Mouse (Mus musculus) MEL (cell line): ENCODE results near the gene Opcml. TPM values are rescaled to one million over a fixed set of nuclear protein-coding genes. Genes with fewer than 3 reads are reported as not detected.

Experiments
- DNase-seq: peaks from one replicate; pipeline ENCODE4 v3.0.0; 2011; ENCODE audit warnings: low read depth, low spot score
- H3K27ac ChIP-seq: 2 replicates; pipeline ENCODE4 v1.5.1; 2012; ENCODE audit warnings: low read depth, mild to moderate bottlenecking, control low read depth, low read length, moderate library complexity; ENCODE audit not compliant: control insufficient read depth
- H3K27me3 ChIP-seq, 2 experiments: fragments of 150-350 bp in 1 of 2; sonication (generic) in 1 of 2; 2 replicates each; pipeline ENCODE4 v1.6.1; 2012; ENCODE audit warnings: low read length in 2 of 2, mild to moderate bottlenecking in 2 of 2, improper control_type of control experiment in 1 of 2, moderate library complexity in 1 of 2; ENCODE audit not compliant: insufficient read depth in 2 of 2, control insufficient read depth in 1 of 2
- H3K36me3 ChIP-seq, 2 experiments: 2 replicates each; pipeline ENCODE4 v1.6.1; 2012 to 2014; ENCODE audit warnings: low read length in 2 of 2, improper control_type of control experiment in 1 of 2, inconsistent platforms in 1 of 2, mild to moderate bottlenecking in 1 of 2; ENCODE audit not compliant: insufficient read depth in 2 of 2, control insufficient read depth in 1 of 2
- H3K4me1 ChIP-seq, 2 experiments: fragments of 150-350 bp in 1 of 2; sonication (generic) in 1 of 2; 2 replicates each; pipeline ENCODE4 v1.6.1; 2012; ENCODE audit warnings: low read length in 2 of 2, improper control_type of control experiment in 1 of 2, mild to moderate bottlenecking in 1 of 2; ENCODE audit not compliant: insufficient read depth in 2 of 2, control insufficient read depth in 1 of 2
- H3K4me3 ChIP-seq, 2 experiments: fragments of 150-350 bp in 1 of 2; sonication (generic) in 1 of 2; 2 replicates each; pipeline ENCODE4 v1.5.1; 2012; ENCODE audit warnings: low read depth in 2 of 2, low read length in 2 of 2, mild to moderate bottlenecking in 2 of 2, moderate library complexity in 2 of 2, control low read depth in 1 of 2, improper control_type of control experiment in 1 of 2; ENCODE audit not compliant: control insufficient read depth in 1 of 2, insufficient read depth in 1 of 2
- H3K79me2 ChIP-seq: 2 replicates; pipeline ENCODE4 v1.6.1; 2012; ENCODE audit warnings: mild to moderate bottlenecking, low read length, moderate library complexity; ENCODE audit not compliant: control insufficient read depth, poor library complexity, insufficient read depth
- H3K9ac ChIP-seq: 2 replicates; pipeline ENCODE4 v1.6.1; 2012; ENCODE audit warnings: low read depth, mild to moderate bottlenecking, control low read depth, low read length, moderate library complexity; ENCODE audit not compliant: control insufficient read depth, poor library complexity, severe bottlenecking
- H3K9me3 ChIP-seq: fragments of 150-350 bp; sonication (generic); replicated peaks from 2 replicates; pipeline ENCODE4 v1.6.1; 2012; ENCODE audit warnings: mild to moderate bottlenecking, low read length, improper control_type of control experiment, moderate library complexity; ENCODE audit not compliant: insufficient read depth
- CTCF ChIP-seq, 3 experiments: IDR thresholded peaks in 2 of 3; conservative IDR thresholded peaks in 1 of 3; 2 replicates each; pipeline ENCODE4 v1.5.1; 2011 to 2012; ENCODE audit warnings: low read length in 3 of 3, low read depth in 2 of 3, mild to moderate bottlenecking in 2 of 3, improper control_type of control experiment in 1 of 3, inconsistent platforms in 1 of 3, mixed read lengths in 1 of 3, moderate library complexity in 1 of 3; ENCODE audit not compliant: control insufficient read depth in 1 of 3, insufficient read depth in 1 of 3, poor library complexity in 1 of 3, severe bottlenecking in 1 of 3
- GATA1 ChIP-seq: IDR thresholded peaks from 2 replicates; pipeline ENCODE4 v1.6.1; 2011; ENCODE audit warnings: low read depth, low read length, improper control_type of control experiment
- KAT2A ChIP-seq: conservative IDR thresholded peaks from 2 replicates; pipeline ENCODE4 v1.6.1; 2012; ENCODE audit warnings: low read depth, low read length, improper control_type of control experiment, inconsistent platforms
- MAFK ChIP-seq: IDR thresholded peaks from 2 replicates; pipeline ENCODE4 v1.6.1; 2011; ENCODE audit warnings: low read depth, mild to moderate bottlenecking, low read length, improper control_type of control experiment, borderline replicate concordance
- MAX ChIP-seq: IDR thresholded peaks from 2 replicates; pipeline ENCODE4 v1.6.1; 2011; ENCODE audit warnings: low read length, improper control_type of control experiment
- MEF2A ChIP-seq: IDR thresholded peaks from 2 replicates; pipeline ENCODE4 v1.6.1; 2014; ENCODE audit warnings: low read depth, mild to moderate bottlenecking, inconsistent platforms, low read length, improper control_type of control experiment; ENCODE audit not compliant: poor library complexity, insufficient replicate concordance, severe bottlenecking; ENCODE audit errors: extremely low read depth
- POLR2A ChIP-seq, 2 experiments: IDR thresholded peaks; 2 replicates each; pipeline ENCODE4 v1.6.1; 2011 to 2012; ENCODE audit warnings: low read length in 2 of 2, mild to moderate bottlenecking in 2 of 2, control low read depth in 1 of 2, improper control_type of control experiment in 1 of 2, low read depth in 1 of 2, moderate library complexity in 1 of 2; ENCODE audit not compliant: control insufficient read depth in 1 of 2, insufficient read depth in 1 of 2, poor library complexity in 1 of 2
- POLR2AphosphoS2 ChIP-seq: IDR thresholded peaks from 2 replicates; pipeline ENCODE4 v1.6.1; 2011; ENCODE audit warnings: low read length, improper control_type of control experiment
- POLR2AphosphoS5 ChIP-seq: IDR thresholded peaks from 2 replicates; pipeline ENCODE4 v1.6.1; 2012; ENCODE audit warnings: low read depth, borderline replicate concordance, mild to moderate bottlenecking, inconsistent platforms, low read length, moderate library complexity, mixed read lengths
- TBP ChIP-seq: IDR thresholded peaks from 2 replicates; pipeline ENCODE4 v1.8.0; 2011; ENCODE audit warnings: low read depth, low read length, improper control_type of control experiment
- TCF12 ChIP-seq: IDR thresholded peaks from 2 replicates; pipeline ENCODE4 v1.6.1; 2014; ENCODE audit warnings: low read depth, mild to moderate bottlenecking, inconsistent platforms, low read length, improper control_type of control experiment, moderate library complexity
- UBTF ChIP-seq: IDR thresholded peaks from 2 replicates; pipeline ENCODE4 v1.6.1; 2012; ENCODE audit warnings: low read depth, mild to moderate bottlenecking, inconsistent platforms, low read length, improper control_type of control experiment, moderate library complexity, borderline replicate concordance; ENCODE audit not compliant: insufficient read depth
- USF2 ChIP-seq, 2 experiments: IDR thresholded peaks; 2 replicates each; pipeline ENCODE4 v1.6.1; 2011 to 2012; ENCODE audit warnings: improper control_type of control experiment in 2 of 2, low read length in 2 of 2, borderline replicate concordance in 1 of 2, inconsistent platforms in 1 of 2, low read depth in 1 of 2, mild to moderate bottlenecking in 1 of 2; ENCODE audit not compliant: insufficient read depth in 1 of 2
- ZMIZ1 ChIP-seq: IDR thresholded peaks from 2 replicates; pipeline ENCODE4 v1.6.1; 2012; ENCODE audit warnings: low read depth, mild to moderate bottlenecking, inconsistent platforms, low read length, improper control_type of control experiment, moderate library complexity
- polyA plus RNA-seq, 2 experiments: library from polyadenylated mRNA; stranded (reverse) in 1 of 2; unstranded in 1 of 2; fragments of >175 nt in 1 of 2; fragments of >200 nt in 1 of 2; gene quantifications; 2 replicates each; pipeline versions ENCODE4 v1.2.1 to v1.2.4; 2012; ENCODE audit warnings: low replicate concordance in 2 of 2, low read depth in 1 of 2; ENCODE audit not compliant: insufficient read length in 2 of 2, insufficient read depth in 1 of 2, missing spikeins in 1 of 2
- total RNA-seq: library from RNA; depleted of rRNA; stranded (reverse); fragments of 300-350 nt; gene quantifications from 2 replicates; pipeline ENCODE4 v1.2.3, GENCODE M21; 2012

Gene Opcml
- total and polyA plus RNA-seq, 3 experiments: not detected

- no peaks in the 10 kb centered on the region for H3K36me3 ChIP-seq
- H3K79me2 ChIP-seq: no peaks in the 10 kb centered on the region
- no peak for DNase-seq
- H3K27ac ChIP-seq: no peak overlapping the region
- H3K4me1 ChIP-seq: no peaks in the 10 kb centered on the region
- TF ChIP-seq UBTF: no peak
- no peak for TF ChIP-seq TBP
- no peak for TF ChIP-seq MEF2A
- TF ChIP-seq POLR2AphosphoS2: no peak
- no peak for TF ChIP-seq POLR2AphosphoS5
- no peak overlapping the region for H3K9ac ChIP-seq
- no peak overlapping the region for H3K4me3 ChIP-seq
- no peaks in the 10 kb centered on the region for H3K9me3 ChIP-seq
- H3K27me3 ChIP-seq: no peaks in the 10 kb centered on the region
Observed at GRCm38 (mm10) chr9:28613683-28614620, 823.4 kb downstream of the Opcml start.

GRCm38 (mm10) chr9:28615447-28615846, 824.9 kb downstream of the Opcml start:
- Histone ChIP-seq H3K27ac (no peak overlapping the region), H3K4me1 (no peaks in the 10 kb centered on the region), H3K4me3 (no peak overlapping the region), H3K36me3 (no peaks in the 10 kb centered on the region), H3K27me3 (no peaks in the 10 kb centered on the region), H3K9me3 (no peaks in the 10 kb centered on the region), H3K79me2 (no peaks in the 10 kb centered on the region), H3K9ac (no peak overlapping the region)
- TF ChIP-seq KAT2A (no peak), GATA1 (no peak), UBTF (no peak), USF2 (IDR thresholded peaks at IDR 0.05; ENCODE audit: borderline replicate concordance in 1 of 2, insufficient read depth in 1 of 2, low read depth in 1 of 2, low read length in 2 of 2) (no peak), MAFK (no peak), POLR2A (IDR thresholded peaks at IDR 0.05; ENCODE audit: control insufficient read depth in 1 of 2, insufficient read depth in 1 of 2, low read depth in 1 of 2, low read length in 2 of 2, poor library complexity in 1 of 2) (no peak), POLR2AphosphoS2 (no peak), MAX (no peak), TCF12 (no peak), CTCF (IDR thresholded peaks at IDR 0.05 in 2 of 3, conservative IDR thresholded peaks at IDR 0.05 in 1 of 3; ENCODE audit: control insufficient read depth in 1 of 3, insufficient read depth in 1 of 3, low read depth in 2 of 3, low read length in 3 of 3, poor library complexity in 1 of 3, severe bottlenecking in 1 of 3) (no peak), ZMIZ1 (no peak)
- no peak for DNase-seq
